ENCODE assay signal across 8 mouse cellular contexts in the genomic region with DNA sequence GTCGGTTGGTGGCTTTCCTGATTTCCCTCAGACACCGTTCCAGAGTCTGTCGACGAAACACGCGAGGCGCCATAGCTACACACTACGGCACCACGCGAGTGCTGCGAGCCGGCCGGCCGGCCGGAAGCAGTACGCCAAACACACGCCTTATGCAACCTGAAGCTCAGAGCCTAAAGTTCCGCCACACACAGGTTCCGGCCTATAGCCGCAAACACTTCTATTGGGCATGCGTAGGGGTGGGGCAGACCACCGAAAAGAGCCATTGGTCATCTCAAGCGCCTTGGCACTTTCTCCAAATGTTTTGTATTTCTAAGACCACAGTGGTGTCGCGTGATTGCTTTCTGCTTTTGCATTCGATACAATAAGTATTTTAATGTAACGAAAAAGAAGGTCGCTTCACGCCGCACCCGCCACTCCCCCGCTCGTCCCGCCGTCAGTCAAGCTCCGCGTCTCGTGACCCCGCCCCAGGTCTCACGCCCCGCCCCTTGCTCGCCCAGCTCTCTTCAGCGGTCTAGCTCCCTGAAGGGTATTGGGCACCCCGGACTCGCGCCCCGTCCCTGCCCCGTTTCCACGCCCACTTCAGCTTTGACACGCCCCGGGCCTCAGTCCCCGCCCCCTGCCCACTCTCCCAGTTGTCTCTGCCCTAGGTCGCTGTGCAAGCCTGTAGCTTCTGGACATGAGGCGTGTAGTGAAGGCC. TPM values are rescaled to one million over a fixed set of nuclear protein-coding genes. Genes with fewer than 3 reads are reported as not detected.
DNase-seq lines count a peak whose midpoint lies in the region; ATAC-seq and TF ChIP-seq lines count a peak whose summit lies in the region.

A gene (minus strand): TSS at position 147 of the 697 bp plus-strand sequence.
A gene (plus strand): TSS at position 486 of the 697 bp plus-strand sequence.

- no peaks in the 10 kb centered on the region for H3K9me3 ChIP-seq in embryonic facial prominence, embryonic 15.5 days (replicated peaks)
- no peaks in the 10 kb centered on the region for H3K9me3 ChIP-seq in limb, embryonic 14.5 days (ENCODE audit: control insufficient read depth, low read length)
- no peaks in the 10 kb centered on the region for H3K9me3 ChIP-seq in midbrain, postnatal 0 days (ENCODE audit: low read length)

- peak within 1 kb of the TSS; percentile 63 for H3K9ac ChIP-seq in embryonic facial prominence, embryonic 15.5 days
- peak within 1 kb of the TSS; percentile 72 for H3K9ac ChIP-seq in limb, embryonic 14.5 days (ENCODE audit: low read depth, low read length, severe bottlenecking)
- H3K9ac ChIP-seq in midbrain, postnatal 0 days (replicated peaks; ENCODE audit: low read length, poor library complexity, severe bottlenecking): peak within 1 kb of the TSS; percentile 72

- peak; percentile 97 for DNase-seq in 416B (ENCODE audit: low read depth)
- peak; percentile 98 for DNase-seq in heart, adult 8-10 months (ENCODE audit: low spot score)
- DNase-seq in kidney, adult 9 months: peak; percentile 98
- DNase-seq in limb, embryonic 14.5 days (ENCODE audit: low spot score): peak; percentile 93
- peak; percentile 96 for DNase-seq in midbrain, postnatal 0 days (ENCODE audit: low spot score)
- DNase-seq in spleen, postnatal 14 days (ENCODE audit: low spot score in 2 of 2): peak; percentile 99

- H3K4me2 ChIP-seq in embryonic facial prominence, embryonic 15.5 days (replicated peaks): peak within 1 kb of the TSS; percentile 89
- H3K4me2 ChIP-seq in limb, embryonic 14.5 days (replicated peaks; ENCODE audit: low read depth, low read length, severe bottlenecking): peak within 1 kb of the TSS; percentile 94
- H3K4me2 ChIP-seq in midbrain, postnatal 0 days (ENCODE audit: low read depth, low read length, poor library complexity, severe bottlenecking): peak within 1 kb of the TSS; percentile 94

- peak; percentile 93 for TF ChIP-seq POLR2A in bone marrow, adult 2 months (IDR thresholded peaks at IDR 0.05; ENCODE audit: borderline replicate concordance, control insufficient read depth, low read depth, low read length)
- TF ChIP-seq POLR2A in limb, embryonic 14.5 days (IDR thresholded peaks at IDR 0.05; ENCODE audit: borderline replicate concordance, extremely low read depth, insufficient read depth, insufficient read length): peak; percentile 90; the same call in 1 of the 2 replicates

- H3K27me3 ChIP-seq in embryonic facial prominence, embryonic 15.5 days: no peaks in the 10 kb centered on the region
- H3K27me3 ChIP-seq in limb, embryonic 14.5 days (ENCODE audit: control insufficient read depth, insufficient read depth, low read length): no peaks in the 10 kb centered on the region
- no peaks in the 10 kb centered on the region for H3K27me3 ChIP-seq in midbrain, postnatal 0 days (ENCODE audit: insufficient read depth, low read length)

- H3K4me3 ChIP-seq in bone marrow, adult 2 months (replicated peaks; ENCODE audit: control insufficient read depth, low read depth, low read length): peak within 1 kb of the TSS; percentile 100
- peak within 1 kb of the TSS; percentile 68 for H3K4me3 ChIP-seq in embryonic facial prominence, embryonic 15.5 days (replicated peaks)
- peak within 1 kb of the TSS; percentile 74 for H3K4me3 ChIP-seq in limb, embryonic 14.5 days (replicated peaks; ENCODE audit: low read length)
- peak within 1 kb of the TSS; percentile 81 for H3K4me3 ChIP-seq in midbrain, postnatal 0 days (ENCODE audit: low read depth, low read length)

- H3K36me3 ChIP-seq in embryonic facial prominence, embryonic 15.5 days: peaks cover 19% of the 10 kb centered on the region; the same call in 1 of the 2 replicates
- peaks cover 23% of the 10 kb centered on the region for H3K36me3 ChIP-seq in limb, embryonic 14.5 days (ENCODE audit: control insufficient read depth, insufficient read depth, low read length)
- H3K36me3 ChIP-seq in midbrain, postnatal 0 days (ENCODE audit: insufficient read depth, low read length): peaks cover 5% of the 10 kb centered on the region; the same call in 1 of the 2 replicates

- no peak for TF ChIP-seq CTCF in bone marrow, adult 2 months (IDR thresholded peaks at IDR 0.05; ENCODE audit: control insufficient read depth, insufficient read depth, low read length)
- peak; percentile 32 for TF ChIP-seq CTCF in midbrain, postnatal 0 days (IDR thresholded peaks at IDR 0.05)

- peak; percentile 99 for ATAC-seq in embryonic facial prominence, embryonic 15.5 days (ENCODE audit: insufficient number of reproducible peaks, low FRiP score, low TSS enrichment, low read depth)
- ATAC-seq in limb, embryonic 14.5 days (ENCODE audit: low FRiP score, low read depth): peak; percentile 99
- ATAC-seq in midbrain, postnatal 0 days (ENCODE audit: low FRiP score): peak; percentile 98

- peak within 1 kb of the TSS; percentile 79 for H3K27ac ChIP-seq in bone marrow, adult 2 months (ENCODE audit: control insufficient read depth, insufficient read depth, low read depth, low read length, poor library complexity)
- peak within 1 kb of the TSS; percentile 88 for H3K27ac ChIP-seq in embryonic facial prominence, embryonic 15.5 days (replicated peaks)
- peak within 1 kb of the TSS; percentile 85 for H3K27ac ChIP-seq in limb, embryonic 14.5 days (replicated peaks; ENCODE audit: low read depth, low read length)
- H3K27ac ChIP-seq in midbrain, postnatal 0 days (ENCODE audit: low read depth, low read length): peak within 1 kb of the TSS; percentile 82

- peaks cover 1% of the 10 kb centered on the region; the same call in 1 of the 2 replicates for H3K4me1 ChIP-seq in bone marrow, adult 2 months (ENCODE audit: control insufficient read depth, insufficient read depth, low read length)
- peaks cover 11% of the 10 kb centered on the region for H3K4me1 ChIP-seq in embryonic facial prominence, embryonic 15.5 days
- H3K4me1 ChIP-seq in limb, embryonic 14.5 days (ENCODE audit: control insufficient read depth, insufficient read depth, low read length): peaks cover 4% of the 10 kb centered on the region; the same call in 1 of the 2 replicates
- H3K4me1 ChIP-seq in midbrain, postnatal 0 days (ENCODE audit: insufficient read depth, low read length): 0 out of 2 replicates have a peak, but pooled peaks cover 4% of the 10 kb centered on the region

- WGBS in bone marrow, adult 2 months: under 1% methylated on average over 54 of the region's 54 CpGs
- WGBS in embryonic facial prominence, embryonic 15.5 days: under 1% methylated on average over 54 of the region's 54 CpGs
- WGBS in limb, embryonic 14.5 days: under 1% methylated on average over 54 of the region's 54 CpGs
- under 1% methylated on average over 54 of the region's 54 CpGs for WGBS in midbrain, postnatal 0 days

RNA-seq across cellular contexts. Expression of the first gene that starts in this region (rescaled TPM):
- 17.4 and 28.8 TPM in 2 replicates for polyA plus RNA-seq in bone marrow, adult 2 months (2011; ENCODE audit: insufficient read depth, insufficient read length, low replicate concordance, missing spikeins)
- 39.2 and 41.1 TPM in 2 replicates for polyA plus RNA-seq in embryonic facial prominence, embryonic 15.5 days (2015; fragmentation: Nextera tagmentation; extraction: Ambion mirVana)
- 10 to 100 TPM; 13.0 to 15.5 (median 15.1) TPM for total RNA-seq in heart, adult 8-10 months (2022)
- polyA plus RNA-seq in limb, embryonic 14.5 days (2012; rRNA removed): 8.7 and 20.6 TPM in 2 replicates
- polyA plus RNA-seq in limb, embryonic 14.5 days (2014; fragmentation: Nextera tagmentation; extraction: Ambion mirVana): 38.9 and 39.6 TPM in 2 replicates
- 5.4 and 10.1 TPM in 2 replicates for total RNA-seq in midbrain, postnatal 0 days (2014; rRNA removed)
- 19.2 and 20.3 TPM in 2 replicates for polyA plus RNA-seq in midbrain, postnatal 0 days (2015; fragmentation: Nextera tagmentation; extraction: Ambion mirVana)

RNA-seq across cellular contexts. Expression of the second gene that starts in this region (rescaled TPM):
- 14.0 and 44.9 TPM in 2 replicates for polyA plus RNA-seq in bone marrow, adult 2 months (2011; ENCODE audit: insufficient read depth, insufficient read length, low replicate concordance, missing spikeins)
- polyA plus RNA-seq in embryonic facial prominence, embryonic 15.5 days (2015; fragmentation: Nextera tagmentation; extraction: Ambion mirVana): 73.4 and 76.2 TPM in 2 replicates
- 100 to 1,000 TPM; 186 to 213 (median 202) TPM for total RNA-seq in heart, adult 8-10 months (2022)
- 26.9 and 37.8 TPM in 2 replicates for polyA plus RNA-seq in limb, embryonic 14.5 days (2012; rRNA removed)
- 62.2 and 64.8 TPM in 2 replicates for polyA plus RNA-seq in limb, embryonic 14.5 days (2014; fragmentation: Nextera tagmentation; extraction: Ambion mirVana)
- 12.2 and 14.7 TPM in 2 replicates for total RNA-seq in midbrain, postnatal 0 days (2014; rRNA removed)
- 43.6 and 44.2 TPM in 2 replicates for polyA plus RNA-seq in midbrain, postnatal 0 days (2015; fragmentation: Nextera tagmentation; extraction: Ambion mirVana)

Comparison
In these comparisons a context has a peak if more than half of its experiments do, and no peak if none do; other contexts are left out.
1. Peak in every context shown above with its lines: DNase-seq, ATAC-seq, H3K4me3 ChIP-seq and H3K27ac ChIP-seq.
2. RNA of the second gene that starts in this region (total RNA-seq): 186 to 213 TPM in heart, adult 8-10 months; 12.2 to 14.7 TPM in midbrain, postnatal 0 days; every median in the first group is over 10 times any median in the second.